Mouse (Mus musculus): ENCODE results near the gene Smg6. TPM values are rescaled to one million over a fixed set of nuclear protein-coding genes. Genes with fewer than 3 reads are reported as not detected.

Smg6 gene
- polyA plus RNA-seq, 1 experiment from 2014 or later, result 17.3 TPM

DNA sequence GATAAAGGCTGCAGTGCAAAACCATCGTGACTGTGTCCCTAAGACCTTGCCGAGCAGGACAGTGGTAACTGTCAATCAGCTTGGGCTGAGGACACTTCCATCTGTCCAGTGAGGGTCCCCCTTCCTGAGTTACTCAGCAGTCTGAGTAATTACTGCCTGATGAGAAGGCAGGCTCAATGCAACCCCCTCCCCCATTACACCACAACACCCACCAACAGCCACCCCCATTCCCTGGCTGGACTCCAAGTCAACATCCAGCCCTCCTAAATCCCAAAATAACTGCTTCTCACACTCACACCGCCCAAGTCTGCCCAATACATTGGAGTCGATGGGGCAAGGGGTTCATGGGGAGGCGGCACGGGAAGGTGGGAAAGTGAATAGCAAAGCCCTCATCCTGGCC lies 266.2 kb downstream of the Smg6 start:
- ATAC-seq (ENCODE audit: borderline replicate concordance, extremely low read depth, low FRiP score, low TSS enrichment), result no peak
- Histone ChIP-seq H3K9me3 (no peaks in the 10 kb centered on the region), H3K27me3 (peaks cover 54% of the 10 kb centered on the region), H3K9ac (no peak overlapping the region), H3K4me1 (peaks cover 48% of the 10 kb centered on the region), H3K4me3 (no peak overlapping the region), H3K27ac (no peak overlapping the region), H3K36me3 (no peaks in the 10 kb centered on the region), H3K4me2 (no peak overlapping the region)
- WGBS, result 62% methylated on average over 6 of the region's 6 CpGs

DNA sequence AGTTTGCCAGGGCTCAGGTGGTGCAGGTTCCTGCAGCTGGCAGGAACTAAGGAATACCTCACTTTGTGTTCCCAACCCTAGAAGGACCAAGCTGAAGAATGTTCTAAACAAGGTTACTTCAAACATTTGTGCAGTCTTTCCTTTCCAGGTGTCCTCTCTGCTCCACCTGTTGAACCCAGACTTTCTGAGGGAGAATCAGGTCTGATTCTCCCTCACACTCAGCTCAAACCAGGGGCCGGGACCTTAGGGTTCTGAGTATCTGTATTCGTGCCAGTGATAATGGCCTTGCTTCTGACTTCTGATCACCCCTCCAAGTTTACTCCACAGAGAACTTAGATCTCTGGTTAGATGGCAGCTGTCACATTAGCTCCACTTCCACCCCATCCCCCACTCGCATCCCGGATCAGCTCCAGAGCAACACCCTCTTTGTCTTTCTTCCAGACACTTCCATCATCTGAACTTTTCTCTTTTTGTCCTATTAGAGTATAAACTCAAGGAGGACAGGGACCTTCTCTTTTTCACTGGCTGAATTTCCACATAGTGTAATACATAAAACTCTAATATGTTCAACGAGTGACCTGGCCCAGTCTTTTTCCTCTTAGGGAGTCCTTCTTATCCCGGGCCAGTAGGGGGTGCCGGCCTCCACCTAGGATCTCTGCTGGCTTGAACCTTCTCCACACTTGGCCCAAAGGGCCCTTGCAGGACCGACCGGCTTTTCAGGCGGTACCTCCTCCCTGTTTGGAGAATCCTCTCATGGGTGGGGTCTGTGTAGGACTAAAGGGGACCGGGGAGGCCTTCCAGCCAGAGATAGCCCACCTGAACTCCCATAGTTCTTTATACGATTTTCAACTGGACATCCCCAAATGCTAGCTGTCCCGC lies 267.0 kb downstream of the Smg6 start:
- Histone ChIP-seq H3K36me3 (no peaks in the 10 kb centered on the region), H3K9ac (no peak overlapping the region), H3K4me2 (peak overlapping the region; percentile 91), H3K9me3 (no peaks in the 10 kb centered on the region), H3K4me3 (peak overlapping the region; percentile 53), H3K4me1 (peaks cover 48% of the 10 kb centered on the region), H3K27me3 (peaks cover 61% of the 10 kb centered on the region), H3K27ac (no peak overlapping the region)
- ATAC-seq (ENCODE audit: borderline replicate concordance, extremely low read depth, low FRiP score, low TSS enrichment), result no peak
- WGBS, result 22% methylated on average over 13 of the region's 13 CpGs

DNA sequence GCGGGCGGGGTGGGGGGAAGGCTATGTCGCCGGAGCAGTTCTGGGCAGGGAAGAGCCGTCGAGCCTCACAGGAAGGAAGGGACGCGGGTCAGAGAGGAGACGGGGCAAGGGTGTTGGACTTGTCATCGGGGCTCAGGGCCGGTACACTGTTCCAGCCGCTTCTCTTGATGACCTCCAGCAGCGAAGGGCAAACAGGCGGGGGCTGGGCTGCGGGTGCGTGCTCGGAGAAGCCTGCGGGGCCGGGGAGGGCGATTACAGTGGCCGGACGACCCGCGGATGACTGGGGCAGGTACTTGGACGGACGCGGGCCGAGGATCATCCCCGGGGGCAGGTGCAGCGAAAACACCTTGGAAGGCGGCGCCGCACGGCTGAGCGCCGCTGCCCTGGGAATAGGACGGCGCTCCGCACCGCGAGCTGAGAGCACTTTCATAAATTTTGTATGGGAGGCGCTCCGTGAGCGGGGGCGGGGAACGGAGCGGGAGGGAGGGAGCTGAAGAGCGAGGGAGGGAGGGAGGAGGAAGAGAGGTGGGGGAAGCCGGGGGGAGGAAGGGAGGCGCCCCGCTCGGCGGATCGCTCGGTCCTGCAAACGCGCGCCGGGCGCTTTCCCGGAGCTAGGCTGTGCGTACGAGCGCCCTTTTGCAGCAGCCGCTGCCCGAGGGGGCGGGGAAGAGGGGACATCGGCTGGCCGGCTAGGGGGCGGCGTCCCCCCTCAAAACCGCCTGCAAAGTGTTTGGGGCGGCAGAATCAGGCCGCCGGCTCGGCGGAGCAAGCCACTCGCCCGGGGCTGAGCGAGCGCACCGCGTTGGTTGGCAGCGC lies 267.8 kb downstream of the Smg6 start, which contains the start of gene Rtn4rl1:
Gene Rtn4rl1, plus strand, starts transcription at position 528 of the 816 bp plus-strand sequence.
- Histone ChIP-seq H3K4me3 (peak within 1 kb of the TSS; percentile 53), H3K4me1 (peaks cover 48% of the 10 kb centered on the region), H3K36me3 (no peaks in the 10 kb centered on the region), H3K27ac (no peak within 1 kb of the TSS), H3K4me2 (peak within 1 kb of the TSS; percentile 91), H3K9me3 (no peaks in the 10 kb centered on the region), H3K27me3 (peaks cover 68% of the 10 kb centered on the region), H3K9ac (peak within 1 kb of the TSS; percentile 48)
- WGBS, result 0% methylated on average over 79 of the region's 84 CpGs
- ATAC-seq (ENCODE audit: borderline replicate concordance, extremely low read depth, low FRiP score, low TSS enrichment), result peak; percentile 21

DNA sequence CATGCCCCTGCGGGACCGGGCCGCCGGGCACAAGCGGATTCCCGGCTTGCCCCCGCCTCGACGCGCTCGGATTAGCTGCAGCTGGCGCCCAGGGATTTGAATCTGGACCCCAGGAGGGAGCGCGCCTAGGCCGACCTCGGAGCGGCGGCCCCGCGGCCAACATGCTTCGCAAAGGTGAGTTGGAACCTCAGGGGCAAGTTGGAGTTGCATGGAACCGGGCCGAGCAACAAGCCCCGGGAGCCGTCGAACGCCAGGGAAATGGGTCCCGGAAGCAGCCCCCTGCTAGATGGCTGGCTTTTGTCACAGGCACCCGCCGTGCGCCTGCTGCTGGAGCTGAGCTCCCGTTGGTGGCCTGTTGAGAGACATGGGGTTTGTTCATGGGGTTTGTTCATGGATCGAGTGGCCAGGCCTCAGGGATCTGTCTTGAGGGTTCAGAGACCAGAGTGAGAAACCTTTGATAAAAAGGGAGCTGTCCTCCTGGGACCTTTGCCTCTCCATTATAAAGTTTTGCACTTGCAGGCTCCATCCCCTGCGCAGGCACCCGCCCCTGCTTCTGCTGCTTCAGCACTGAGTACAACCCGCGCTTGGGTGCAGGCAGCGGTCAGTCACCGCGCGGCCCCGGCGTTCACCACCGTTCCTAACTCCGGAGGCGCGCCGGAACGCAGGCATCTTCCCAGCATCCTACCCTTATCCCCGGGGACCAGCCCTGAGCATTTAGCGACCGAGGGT lies 268.7 kb downstream of the Smg6 start:
- Histone ChIP-seq H3K4me1 (peaks cover 45% of the 10 kb centered on the region), H3K9ac (0 out of 2 replicates have a peak overlapping the region, but pooled peaks have one; percentile 48), H3K36me3 (no peaks in the 10 kb centered on the region), H3K27me3 (peaks cover 68% of the 10 kb centered on the region), H3K4me2 (peak overlapping the region; percentile 91), H3K9me3 (no peaks in the 10 kb centered on the region), H3K27ac (no peak overlapping the region), H3K4me3 (peak overlapping the region; percentile 53)
- no peak for ATAC-seq (ENCODE audit: borderline replicate concordance, extremely low read depth, low FRiP score, low TSS enrichment)
- WGBS, result 1% methylated on average over 52 of the region's 52 CpGs

DNA sequence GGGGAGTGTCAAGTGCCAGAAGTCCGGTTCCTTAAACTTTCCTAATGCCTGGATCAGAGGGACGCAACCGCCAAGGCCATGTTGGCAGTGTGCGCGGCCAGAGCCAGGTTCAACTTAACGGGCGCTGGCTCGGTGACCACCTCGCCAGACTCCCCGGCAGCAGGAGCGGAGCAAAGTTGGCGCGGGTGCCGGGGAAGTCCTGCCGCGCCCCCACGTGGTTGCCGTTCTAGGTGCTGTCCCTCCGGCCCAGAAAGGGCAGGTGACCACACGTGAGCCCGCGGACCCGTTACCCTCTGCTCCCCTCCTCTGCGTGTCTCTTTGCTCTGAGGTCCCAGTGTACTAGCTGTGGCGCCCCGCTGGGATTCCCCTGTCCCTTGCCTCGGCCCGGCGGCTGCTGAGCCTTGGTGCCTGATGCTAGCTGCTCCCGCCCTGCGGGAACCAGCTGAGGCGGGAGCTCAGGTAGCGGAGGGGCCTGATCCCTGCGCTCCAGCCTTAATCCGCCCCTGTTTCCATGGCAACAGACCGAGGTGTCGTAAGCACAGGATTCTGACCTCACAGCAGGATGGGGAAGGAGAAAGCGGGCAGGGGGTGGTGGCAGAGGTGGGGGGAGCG lies 269.3 kb downstream of the Smg6 start:
- peaks cover 68% of the 10 kb centered on the region for H3K27me3 ChIP-seq
- H3K4me3 ChIP-seq, result peak overlapping the region; percentile 53
- H3K9ac ChIP-seq, result no peak overlapping the region
- no peak for ATAC-seq (ENCODE audit: borderline replicate concordance, extremely low read depth, low FRiP score, low TSS enrichment)
- H3K36me3 ChIP-seq, result no peaks in the 10 kb centered on the region
- H3K4me2 ChIP-seq, result peak overlapping the region; percentile 91
- no peaks in the 10 kb centered on the region for H3K9me3 ChIP-seq
- H3K4me1 ChIP-seq, result peaks cover 39% of the 10 kb centered on the region
- under 1% methylated on average over 38 of the region's 39 CpGs for WGBS
- H3K27ac ChIP-seq, result no peak overlapping the region

DNA sequence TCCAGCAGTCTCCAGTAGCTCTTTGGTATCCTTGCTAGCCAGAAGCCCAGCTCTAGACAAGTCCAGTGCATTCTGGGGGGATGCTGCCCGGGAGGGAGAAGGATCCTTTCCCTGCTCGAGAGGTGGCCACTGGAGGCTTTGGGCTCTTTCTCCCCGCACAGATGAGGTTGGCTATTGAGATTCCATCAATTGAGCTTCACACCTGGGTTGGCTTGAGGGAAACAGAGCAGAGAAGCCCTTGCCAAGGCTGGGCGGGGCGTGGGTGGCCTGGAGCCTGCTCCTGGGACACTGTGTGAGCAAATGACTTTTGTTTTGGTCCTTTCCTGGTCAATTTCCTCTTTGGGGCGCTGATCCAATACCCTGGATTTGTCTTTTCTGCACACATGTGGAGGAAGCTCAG lies 270.5 kb downstream of the Smg6 start:
- peaks cover 66% of the 10 kb centered on the region for H3K27me3 ChIP-seq
- ATAC-seq (ENCODE audit: borderline replicate concordance, extremely low read depth, low FRiP score, low TSS enrichment), result no peak
- no peak overlapping the region for H3K9ac ChIP-seq
- no peak overlapping the region for H3K27ac ChIP-seq
- no peaks in the 10 kb centered on the region for H3K36me3 ChIP-seq
- no peaks in the 10 kb centered on the region for H3K9me3 ChIP-seq
- 64% methylated on average over 6 of the region's 6 CpGs for WGBS
- H3K4me1 ChIP-seq, result peaks cover 37% of the 10 kb centered on the region
- no peak overlapping the region for H3K4me2 ChIP-seq
- no peak overlapping the region for H3K4me3 ChIP-seq

DNA sequence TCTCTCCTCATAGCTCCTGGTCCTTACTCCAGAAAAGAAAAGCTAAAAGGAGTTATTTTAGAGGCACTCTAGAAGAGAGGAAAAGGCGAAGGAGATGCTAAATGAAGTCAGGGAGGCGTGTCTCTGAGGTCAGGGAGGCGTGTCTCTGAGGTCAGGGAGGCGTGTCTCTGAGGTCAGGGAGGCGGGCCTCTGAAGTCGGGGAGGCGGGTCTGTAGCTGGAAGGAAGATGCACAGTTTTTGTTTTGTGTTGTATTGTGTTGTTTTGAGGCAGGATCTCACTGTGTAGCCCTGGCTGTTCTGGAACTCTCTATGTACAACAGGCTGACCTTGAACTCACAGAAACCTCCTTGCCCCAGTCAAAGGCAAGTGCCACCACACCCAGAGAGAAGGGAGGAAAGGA lies 272.3 kb downstream of the Smg6 start:
- no peak overlapping the region for H3K4me3 ChIP-seq

DNA sequence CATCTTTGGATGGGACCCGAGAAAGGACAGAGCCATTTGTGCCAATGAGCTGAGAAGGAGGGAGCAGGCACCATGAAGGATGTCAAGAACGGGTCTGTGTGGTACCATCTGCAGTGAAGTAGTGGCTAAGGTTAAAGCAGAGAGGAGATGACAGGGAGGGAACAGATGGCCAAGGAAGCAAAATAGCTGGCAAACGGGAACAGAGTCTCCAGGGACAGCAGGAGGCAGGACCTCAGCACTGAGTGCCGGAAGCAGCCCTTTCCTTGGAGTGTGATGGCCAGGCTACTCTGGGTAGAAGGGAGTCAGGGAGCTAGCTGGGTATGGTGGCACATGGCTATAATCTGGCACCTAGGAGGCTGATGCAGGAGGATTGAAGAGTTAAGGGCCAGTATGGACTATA lies 273.2 kb downstream of the Smg6 start:
- Histone ChIP-seq H3K4me2 (no peak overlapping the region), H3K27me3 (peaks cover 45% of the 10 kb centered on the region), H3K4me1 (peaks cover 35% of the 10 kb centered on the region), H3K36me3 (no peaks in the 10 kb centered on the region), H3K4me3 (no peak overlapping the region), H3K9ac (no peak overlapping the region), H3K9me3 (no peaks in the 10 kb centered on the region), H3K27ac (no peak overlapping the region)
- ATAC-seq (ENCODE audit: borderline replicate concordance, extremely low read depth, low FRiP score, low TSS enrichment), result no peak
- WGBS, result 63% methylated on average over 4 of the region's 4 CpGs

More for the DNA sequence above, 272.3 kb downstream of the Smg6 start:
- Histone ChIP-seq H3K9ac (no peak overlapping the region), H3K27ac (no peak overlapping the region), H3K4me2 (no peak overlapping the region), H3K4me1 (peaks cover 44% of the 10 kb centered on the region), H3K36me3 (no peaks in the 10 kb centered on the region), H3K9me3 (no peaks in the 10 kb centered on the region), H3K27me3 (peaks cover 53% of the 10 kb centered on the region)
- no peak for ATAC-seq (ENCODE audit: borderline replicate concordance, extremely low read depth, low FRiP score, low TSS enrichment)
- WGBS, result 44% methylated on average over 7 of the region's 7 CpGs

DNA sequence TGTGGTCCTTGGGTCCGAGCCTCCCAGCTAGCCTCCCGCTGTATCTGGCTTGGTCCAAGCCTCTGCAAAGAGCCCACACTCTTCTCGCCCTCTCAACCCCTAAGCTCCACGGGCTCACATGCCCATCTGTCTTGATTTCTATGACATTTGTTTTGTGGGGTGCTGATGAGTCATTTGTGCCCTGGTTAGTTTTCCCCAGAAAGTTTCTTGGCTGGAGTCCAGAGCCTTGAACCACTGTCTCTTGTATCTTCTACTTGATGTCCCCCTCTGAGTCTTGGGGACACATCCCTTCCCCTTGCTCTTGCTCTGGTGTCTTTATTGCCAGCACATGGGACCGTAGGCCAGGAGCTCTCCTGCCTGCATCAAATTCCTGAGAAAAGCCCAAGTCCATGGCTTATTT lies 274.3 kb downstream of the Smg6 start:
- WGBS, result 54% methylated on average over 5 of the region's 5 CpGs
- Histone ChIP-seq H3K4me3 (no peak overlapping the region), H3K27me3 (peaks cover 33% of the 10 kb centered on the region), H3K27ac (no peak overlapping the region), H3K9ac (no peak overlapping the region), H3K36me3 (no peaks in the 10 kb centered on the region), H3K4me1 (peaks cover 24% of the 10 kb centered on the region), H3K9me3 (no peaks in the 10 kb centered on the region), H3K4me2 (no peak overlapping the region)
- no peak for ATAC-seq (ENCODE audit: borderline replicate concordance, extremely low read depth, low FRiP score, low TSS enrichment)

DNA sequence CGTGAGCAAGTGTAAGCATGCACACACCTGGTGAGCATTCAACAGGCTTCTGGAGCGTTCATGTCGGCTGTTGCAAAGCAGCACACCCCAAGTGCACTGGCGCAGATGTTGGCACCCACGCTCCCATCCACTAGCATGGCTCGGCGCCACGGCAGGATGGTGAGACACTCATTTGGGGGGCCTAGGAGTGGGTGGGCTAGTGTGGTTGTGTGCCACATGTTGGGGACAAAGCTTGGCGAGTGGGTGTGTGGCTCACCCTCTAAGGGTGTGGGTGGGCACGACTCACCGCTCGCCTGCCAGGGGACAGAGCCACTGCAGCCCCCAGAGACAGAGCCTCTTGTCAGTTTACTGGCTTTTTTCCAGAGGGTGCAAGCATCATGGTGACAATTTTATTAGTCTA lies 275.3 kb downstream of the Smg6 start:
- Histone ChIP-seq H3K36me3 (no peaks in the 10 kb centered on the region), H3K27ac (no peak overlapping the region), H3K4me2 (no peak overlapping the region), H3K9ac (no peak overlapping the region), H3K9me3 (no peaks in the 10 kb centered on the region), H3K4me1 (peaks cover 18% of the 10 kb centered on the region), H3K27me3 (peaks cover 23% of the 10 kb centered on the region), H3K4me3 (no peak overlapping the region)
- 82% methylated on average over 12 of the region's 12 CpGs for WGBS
- no peak for ATAC-seq (ENCODE audit: borderline replicate concordance, extremely low read depth, low FRiP score, low TSS enrichment)

DNA sequence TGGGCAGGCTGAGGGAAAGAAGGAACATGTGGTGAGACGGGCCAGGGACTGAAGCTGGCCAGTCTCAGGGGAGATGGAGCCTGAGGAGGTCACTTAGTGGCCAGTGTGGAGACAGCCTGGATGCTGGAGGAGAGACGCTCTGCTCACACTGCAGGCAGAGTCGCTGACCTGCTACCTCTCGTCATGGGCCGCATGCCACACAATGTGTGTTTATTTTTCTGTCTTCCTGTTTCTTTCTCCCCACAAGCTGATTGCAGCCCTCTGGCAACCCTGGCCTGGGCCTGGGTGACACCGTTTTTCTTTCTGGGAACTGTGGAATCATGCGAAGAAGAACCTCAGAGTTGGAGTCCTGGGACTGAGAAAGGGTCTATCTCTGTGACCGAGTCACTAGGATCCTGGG lies 276.1 kb downstream of the Smg6 start:
- Histone ChIP-seq H3K27ac (no peak overlapping the region), H3K9me3 (no peaks in the 10 kb centered on the region), H3K4me3 (no peak overlapping the region), H3K9ac (no peak overlapping the region), H3K4me1 (peaks cover 18% of the 10 kb centered on the region), H3K4me2 (no peak overlapping the region), H3K27me3 (peaks cover 15% of the 10 kb centered on the region), H3K36me3 (no peaks in the 10 kb centered on the region)
- ATAC-seq (ENCODE audit: borderline replicate concordance, extremely low read depth, low FRiP score, low TSS enrichment), result no peak
- WGBS, result 34% methylated on average over 8 of the region's 8 CpGs

All from lung, embryonic 15.5 days (tissue).